Mouse (Mus musculus): ENCODE measurements around the gene Ube2g1. TPM values are rescaled to one million over a fixed set of nuclear protein-coding genes. Genes with fewer than 3 reads are reported as not detected.

Gene Ube2g1
- polyA plus RNA-seq (2011; ENCODE audit: insufficient read length, low read depth, missing spikeins) = 37.4 and 44.0 TPM in 2 replicates

- Histone ChIP-seq H3K27ac (ENCODE audit: insufficient read depth, low read length) (peak within 1 kb of the TSS; percentile 93), H3K4me3 (ENCODE audit: insufficient read depth, low read length) (peak within 1 kb of the TSS; percentile 69), H3K4me1 (ENCODE audit: control insufficient read depth, insufficient read depth, low read length) (peaks cover 2% of the 10 kb centered on the region; the same call in 1 of the 2 replicates)
- TF ChIP-seq POLR2A (IDR thresholded peaks at IDR 0.05; ENCODE audit: low read depth, low read length) (peak; percentile 87), CTCF (IDR thresholded peaks at IDR 0.05; ENCODE audit: borderline replicate concordance, insufficient read depth, low read length) (no peak)
Measured at GRCm38 (mm10) chr11:72606694-72607407, at the start of gene Ube2g1. Ube2g1 (plus strand) TSS chr11:72607283.

GRCm38 (mm10) chr11:72558155-72558554 is 48.9 kb upstream of the Ube2g1 start:
- Histone ChIP-seq H3K4me1 (ENCODE audit: control insufficient read depth, insufficient read depth, low read length) (no peaks in the 10 kb centered on the region), H3K27ac (ENCODE audit: insufficient read depth, low read length) (no peak overlapping the region), H3K4me3 (ENCODE audit: insufficient read depth, low read length) (no peak overlapping the region)
- TF ChIP-seq POLR2A (IDR thresholded peaks at IDR 0.05; ENCODE audit: low read depth, low read length) (no peak), CTCF (IDR thresholded peaks at IDR 0.05; ENCODE audit: borderline replicate concordance, insufficient read depth, low read length) (no peak)

GRCm38 (mm10) chr11:72560661-72561060 is 46.4 kb upstream of the Ube2g1 start:
- Histone ChIP-seq H3K4me1 (ENCODE audit: control insufficient read depth, insufficient read depth, low read length) (no peaks in the 10 kb centered on the region), H3K27ac (ENCODE audit: insufficient read depth, low read length) (no peak overlapping the region), H3K4me3 (ENCODE audit: insufficient read depth, low read length) (no peak overlapping the region)
- TF ChIP-seq POLR2A (IDR thresholded peaks at IDR 0.05; ENCODE audit: low read depth, low read length) (no peak), CTCF (IDR thresholded peaks at IDR 0.05; ENCODE audit: borderline replicate concordance, insufficient read depth, low read length) (no peak)

GRCm38 (mm10) chr11:72564232-72564807 is 42.8 kb upstream of the Ube2g1 start:
- Histone ChIP-seq H3K4me1 (ENCODE audit: control insufficient read depth, insufficient read depth, low read length) (no peaks in the 10 kb centered on the region), H3K4me3 (ENCODE audit: insufficient read depth, low read length) (no peak overlapping the region), H3K27ac (ENCODE audit: insufficient read depth, low read length) (no peak overlapping the region)
- TF ChIP-seq POLR2A (IDR thresholded peaks at IDR 0.05; ENCODE audit: low read depth, low read length) (no peak), CTCF (IDR thresholded peaks at IDR 0.05; ENCODE audit: borderline replicate concordance, insufficient read depth, low read length) (no peak)

- Histone ChIP-seq H3K27ac (ENCODE audit: insufficient read depth, low read length) (no peak overlapping the region), H3K4me1 (ENCODE audit: control insufficient read depth, insufficient read depth, low read length) (no peaks in the 10 kb centered on the region), H3K4me3 (ENCODE audit: insufficient read depth, low read length) (no peak overlapping the region)
- TF ChIP-seq CTCF (IDR thresholded peaks at IDR 0.05; ENCODE audit: borderline replicate concordance, insufficient read depth, low read length) (no peak), POLR2A (IDR thresholded peaks at IDR 0.05; ENCODE audit: low read depth, low read length) (no peak)
Measured at GRCm38 (mm10) chr11:72566304-72566703, 40.8 kb upstream of the Ube2g1 start.

- Histone ChIP-seq H3K27ac (ENCODE audit: insufficient read depth, low read length) (no peak overlapping the region), H3K4me3 (ENCODE audit: insufficient read depth, low read length) (no peak overlapping the region)
- TF ChIP-seq POLR2A (IDR thresholded peaks at IDR 0.05; ENCODE audit: low read depth, low read length) = no peak
- TF ChIP-seq CTCF (IDR thresholded peaks at IDR 0.05; ENCODE audit: borderline replicate concordance, insufficient read depth, low read length) = no peak
Measured at GRCm38 (mm10) chr11:72566816-72567338, 40.2 kb upstream of the Ube2g1 start.

GRCm38 (mm10) chr11:72569051-72569450 is 38.0 kb upstream of the Ube2g1 start:
- Histone ChIP-seq H3K4me3 (ENCODE audit: insufficient read depth, low read length) (no peak overlapping the region), H3K27ac (ENCODE audit: insufficient read depth, low read length) (no peak overlapping the region), H3K4me1 (ENCODE audit: control insufficient read depth, insufficient read depth, low read length) (no peaks in the 10 kb centered on the region)
- TF ChIP-seq CTCF (IDR thresholded peaks at IDR 0.05; ENCODE audit: borderline replicate concordance, insufficient read depth, low read length) = no peak
- no peak for TF ChIP-seq POLR2A (IDR thresholded peaks at IDR 0.05; ENCODE audit: low read depth, low read length)

More at GRCm38 (mm10) chr11:72566816-72567338, 40.2 kb upstream of the Ube2g1 start:
- H3K4me1 ChIP-seq (ENCODE audit: control insufficient read depth, insufficient read depth, low read length) = no peaks in the 10 kb centered on the region

- TF ChIP-seq CTCF (IDR thresholded peaks at IDR 0.05; ENCODE audit: borderline replicate concordance, insufficient read depth, low read length) = no peak
- TF ChIP-seq POLR2A (IDR thresholded peaks at IDR 0.05; ENCODE audit: low read depth, low read length) = no peak
- no peak overlapping the region for H3K4me3 ChIP-seq (ENCODE audit: insufficient read depth, low read length)
- no peak overlapping the region for H3K27ac ChIP-seq (ENCODE audit: insufficient read depth, low read length)
- no peaks in the 10 kb centered on the region for H3K4me1 ChIP-seq (ENCODE audit: control insufficient read depth, insufficient read depth, low read length)
Measured at GRCm38 (mm10) chr11:72569671-72570318, 37.3 kb upstream of the Ube2g1 start.

GRCm38 (mm10) chr11:72570319-72570979 is 36.6 kb upstream of the Ube2g1 start:
- TF ChIP-seq POLR2A (IDR thresholded peaks at IDR 0.05; ENCODE audit: low read depth, low read length) = no peak
- TF ChIP-seq CTCF (IDR thresholded peaks at IDR 0.05; ENCODE audit: borderline replicate concordance, insufficient read depth, low read length) = 0 out of 2 replicates have a peak, but pooled peaks have one; percentile 18
- Histone ChIP-seq H3K4me3 (ENCODE audit: insufficient read depth, low read length) (peak overlapping the region; percentile 14; the same call in 1 of the 2 replicates), H3K4me1 (ENCODE audit: control insufficient read depth, insufficient read depth, low read length) (no peaks in the 10 kb centered on the region), H3K27ac (ENCODE audit: insufficient read depth, low read length) (no peak overlapping the region)
